Mouse (Mus musculus): ENCODE measurements around the gene Gm3952. TPM values are rescaled to one million over a fixed set of nuclear protein-coding genes. Genes with fewer than 3 reads are reported as not detected.

Gm3952 gene
- not detected for total RNA-seq (2021)
- long read RNA-seq, experiment 1 = 0 reads
- long read RNA-seq, experiment 2 = 0 reads

- no peak for DNase-seq (ENCODE audit: low spot score in 2 of 2)
Measured at GRCm38 (mm10) chr8:128798594-128798993, at the start of gene Gm3952. Gene Gm3952, minus strand, starts transcription at chr8:128798694.

GRCm38 (mm10) chr8:128843749-128844148, 45.3 kb upstream of the Gm3952 start:
- DNase-seq (ENCODE audit: low spot score in 2 of 2) = no peak

- no peak for DNase-seq (ENCODE audit: low spot score in 2 of 2)
Measured at GRCm38 (mm10) chr8:128812521-128812920, 14.0 kb upstream of the Gm3952 start.

- DNase-seq (ENCODE audit: low spot score in 2 of 2) = no peak
Measured at GRCm38 (mm10) chr8:128735692-128736091, 62.8 kb downstream of the Gm3952 start.

- no peak for DNase-seq (ENCODE audit: low spot score in 2 of 2)
Measured at GRCm38 (mm10) chr8:128734118-128734517, 64.4 kb downstream of the Gm3952 start.

- DNase-seq (ENCODE audit: low spot score in 2 of 2) = no peak
Measured at GRCm38 (mm10) chr8:128732254-128732653, 66.2 kb downstream of the Gm3952 start.

- no peak for DNase-seq (ENCODE audit: low spot score in 2 of 2)
Measured at GRCm38 (mm10) chr8:128727213-128727612, 71.3 kb downstream of the Gm3952 start.

GRCm38 (mm10) chr8:128724819-128725218, 73.7 kb downstream of the Gm3952 start:
- no peak for DNase-seq (ENCODE audit: low spot score in 2 of 2)

- DNase-seq (ENCODE audit: low spot score in 2 of 2) = no peak
Measured at GRCm38 (mm10) chr8:128716184-128716583, 82.3 kb downstream of the Gm3952 start.

- DNase-seq (ENCODE audit: low spot score in 2 of 2) = peak; percentile 79 to 88
Measured at GRCm38 (mm10) chr8:128709261-128709660, 89.2 kb downstream of the Gm3952 start.

- no peak for DNase-seq (ENCODE audit: low spot score in 2 of 2)
Measured at GRCm38 (mm10) chr8:128704836-128705235, 93.7 kb downstream of the Gm3952 start.

- no peak for DNase-seq (ENCODE audit: low spot score in 2 of 2)
Measured at GRCm38 (mm10) chr8:128704376-128704775, 94.1 kb downstream of the Gm3952 start.

- DNase-seq (ENCODE audit: low spot score in 2 of 2) = no peak
Measured at GRCm38 (mm10) chr8:128697945-128698344, 100.5 kb downstream of the Gm3952 start.

- no peak for DNase-seq (ENCODE audit: low spot score in 2 of 2)
Measured at GRCm38 (mm10) chr8:128696701-128697397, 101.6 kb downstream of the Gm3952 start.

Other genes starting within 250 kb of the Gm3952 start
- gene Itgb1, start 113.0 kb downstream of the Gm3952 start, total RNA-seq (2021) = 100 to 1,000 TPM; 223 to 263 TPM

Data from adrenal gland, adult 18-20 months (tissue).